Mouse (Mus musculus) lung, postnatal 25 days (tissue): ENCODE results near the gene Abca1.

ENCODE experiments used
- DNase-seq: peaks from one replicate; pipeline ENCODE4 v3.0.0; 2022; ENCODE audit warnings: low spot score

Gene Abca1

DNA sequence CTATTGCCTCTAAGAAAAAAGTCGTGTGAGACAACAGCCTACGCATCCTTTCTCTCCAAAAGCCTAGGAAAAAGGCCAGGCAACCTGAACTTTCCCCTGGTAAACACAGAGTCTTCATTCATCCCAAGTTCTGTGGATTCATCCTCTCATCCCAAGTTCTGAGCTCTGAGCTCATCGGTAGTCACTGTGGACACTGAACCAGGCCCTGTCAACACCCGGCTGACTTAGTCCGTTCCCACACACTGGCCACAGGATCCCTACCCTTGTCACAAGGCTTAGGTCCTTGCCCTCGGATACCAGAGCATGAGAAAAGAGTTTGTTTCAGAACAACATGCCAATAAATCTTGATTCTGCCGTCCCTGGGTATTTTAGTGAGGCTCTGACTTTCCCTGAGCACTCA is 77.2 kb downstream of the Abca1 start:
- DNase-seq: no peak

- DNase-seq: no peak
Measured at GRCm38 (mm10) chr4:53081851-53082250, 77.8 kb downstream of the Abca1 start.

GRCm38 (mm10) chr4:53080290-53080689 is 79.4 kb downstream of the Abca1 start:
- DNase-seq: no peak

- no peak for DNase-seq
Measured at GRCm38 (mm10) chr4:53078793-53079310, 80.8 kb downstream of the Abca1 start.

DNA sequence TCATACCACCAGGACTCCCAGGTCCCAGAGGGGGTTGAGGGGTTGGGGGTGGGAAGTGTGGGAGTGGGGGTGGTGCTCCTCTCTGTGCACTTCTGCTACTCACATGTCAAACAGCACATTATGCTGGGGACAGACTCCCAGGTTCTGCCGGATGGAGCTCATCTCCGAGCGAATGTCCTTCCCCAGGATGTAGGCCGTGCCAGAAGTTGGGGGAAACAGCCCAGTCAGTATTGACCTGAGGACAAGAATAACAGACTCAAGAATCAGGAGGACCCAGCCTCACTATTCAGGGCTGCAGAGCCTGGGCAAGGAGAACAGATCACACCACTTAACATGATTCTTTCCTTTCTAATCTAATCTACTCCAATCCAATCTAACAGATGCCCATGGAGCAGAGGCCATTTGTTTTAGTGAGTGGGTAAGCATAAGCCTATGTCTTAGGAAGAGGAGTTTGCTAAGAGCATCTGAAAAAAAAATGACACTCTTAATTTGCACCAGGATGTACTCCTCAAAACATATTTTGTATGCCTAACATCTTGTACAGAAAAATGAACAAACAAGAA is 82.8 kb downstream of the Abca1 start:
- no peak for DNase-seq

- no peak for DNase-seq
Measured at GRCm38 (mm10) chr4:53073025-53073424, 86.7 kb downstream of the Abca1 start.

DNA sequence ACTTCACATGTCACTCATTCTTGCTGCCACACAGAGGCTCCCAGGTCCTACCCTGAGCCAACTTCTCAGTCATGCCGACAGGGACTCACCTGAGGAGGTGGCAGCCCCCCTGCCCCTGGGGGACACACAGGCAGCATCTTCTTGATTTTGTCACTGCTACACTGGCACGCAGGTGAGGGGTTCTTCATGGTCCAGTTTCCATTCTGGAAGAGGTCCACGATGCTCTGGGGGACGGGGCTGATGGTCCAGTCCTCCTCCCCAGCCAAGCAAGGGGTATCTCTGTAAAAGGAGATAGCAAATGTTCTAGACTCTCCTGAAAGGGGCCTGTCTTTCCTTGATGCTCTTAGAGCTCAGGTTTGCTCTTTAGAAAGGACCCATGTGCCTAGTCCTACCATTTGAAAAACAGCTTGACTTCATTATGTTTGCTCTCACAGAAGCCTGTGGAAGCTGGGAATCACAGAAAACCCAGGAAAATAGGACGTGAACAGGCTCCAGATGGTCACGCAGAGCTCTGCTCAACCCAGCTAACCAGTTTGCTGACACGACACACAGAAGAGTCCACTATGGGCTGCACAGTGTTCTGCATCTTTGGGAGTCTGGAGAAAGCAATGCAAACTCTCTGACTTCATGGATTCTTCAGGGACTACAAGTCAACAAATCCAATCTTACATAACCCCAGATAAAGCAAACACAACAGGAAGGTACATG is 97.2 kb downstream of the Abca1 start:
- DNase-seq: no peak

GRCm38 (mm10) chr4:53046238-53047022 is 113.3 kb downstream of the Abca1 start:
- DNase-seq: no peak

DNA sequence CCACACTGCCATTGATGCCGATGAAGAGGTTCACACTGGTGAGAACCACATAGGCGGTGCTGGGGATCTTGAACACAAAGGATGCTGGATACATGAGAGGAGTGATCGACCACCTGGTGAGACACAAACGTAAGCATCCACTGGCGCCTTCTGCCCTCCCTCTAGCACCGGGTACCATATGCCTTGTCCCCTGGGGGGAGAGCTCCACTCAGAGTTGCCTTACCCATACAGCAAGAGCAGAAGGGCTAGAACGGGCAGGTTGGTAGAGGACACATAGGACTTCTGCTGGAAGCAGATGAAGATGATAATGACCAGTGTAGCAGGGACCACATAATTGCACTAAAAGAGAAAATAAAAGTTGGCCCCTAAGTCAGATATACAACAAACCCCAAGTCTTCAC is 113.9 kb downstream of the Abca1 start:
- no peak for DNase-seq

- no peak for DNase-seq
Measured at GRCm38 (mm10) chr4:53043819-53044218, 115.9 kb downstream of the Abca1 start.

- DNase-seq: peak; percentile 20
Measured at GRCm38 (mm10) chr4:53030326-53030948, 129.3 kb downstream of the Abca1 start.

DNA sequence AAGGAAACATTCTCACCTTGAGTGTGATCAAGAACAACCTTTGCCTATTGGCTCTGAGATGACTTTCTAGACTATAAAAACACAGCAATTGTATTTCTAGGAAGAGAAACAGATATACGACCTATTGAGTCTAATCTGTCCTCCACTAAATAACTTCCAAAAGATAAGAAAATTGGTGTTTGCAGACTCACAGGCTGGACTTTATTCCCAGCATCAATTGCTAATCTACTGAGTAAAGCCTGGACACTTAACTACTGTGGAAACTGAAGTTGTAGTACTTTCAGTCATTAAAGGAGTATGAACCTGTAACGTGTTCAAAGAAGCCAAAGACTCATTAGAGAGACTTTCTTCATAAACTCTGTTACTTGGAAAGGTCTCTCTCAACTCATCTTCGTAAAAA is 131.9 kb downstream of the Abca1 start:
- no peak for DNase-seq

- DNase-seq: no peak
Measured at GRCm38 (mm10) chr4:53024397-53024796, 135.3 kb downstream of the Abca1 start.

GRCm38 (mm10) chr4:53023189-53023925 is 136.3 kb downstream of the Abca1 start:
- no peak for DNase-seq

- DNase-seq: no peak
Measured at GRCm38 (mm10) chr4:53018392-53018791, 141.3 kb downstream of the Abca1 start.

DNA sequence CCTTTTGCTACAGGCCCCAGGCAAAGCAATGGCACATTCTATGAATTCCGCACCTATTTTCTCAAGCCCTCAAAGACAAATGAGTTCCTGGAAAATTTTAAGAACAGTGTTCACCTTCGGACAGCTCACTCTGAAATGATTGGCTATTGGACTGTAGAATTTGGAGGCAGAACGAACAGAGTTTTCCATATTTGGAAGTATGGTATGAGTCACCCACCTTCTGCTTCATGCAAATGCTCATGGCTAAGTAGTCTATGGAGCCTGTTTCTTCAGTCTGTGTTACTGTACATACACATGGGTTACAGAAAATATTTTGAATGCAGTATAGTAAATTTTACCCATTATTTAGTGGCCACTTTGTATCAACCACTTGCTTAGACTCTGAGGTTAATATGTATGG is 144.7 kb downstream of the Abca1 start:
- DNase-seq: no peak

GRCm38 (mm10) chr4:53014421-53014820 is 145.3 kb downstream of the Abca1 start:
- DNase-seq: no peak

DNA sequence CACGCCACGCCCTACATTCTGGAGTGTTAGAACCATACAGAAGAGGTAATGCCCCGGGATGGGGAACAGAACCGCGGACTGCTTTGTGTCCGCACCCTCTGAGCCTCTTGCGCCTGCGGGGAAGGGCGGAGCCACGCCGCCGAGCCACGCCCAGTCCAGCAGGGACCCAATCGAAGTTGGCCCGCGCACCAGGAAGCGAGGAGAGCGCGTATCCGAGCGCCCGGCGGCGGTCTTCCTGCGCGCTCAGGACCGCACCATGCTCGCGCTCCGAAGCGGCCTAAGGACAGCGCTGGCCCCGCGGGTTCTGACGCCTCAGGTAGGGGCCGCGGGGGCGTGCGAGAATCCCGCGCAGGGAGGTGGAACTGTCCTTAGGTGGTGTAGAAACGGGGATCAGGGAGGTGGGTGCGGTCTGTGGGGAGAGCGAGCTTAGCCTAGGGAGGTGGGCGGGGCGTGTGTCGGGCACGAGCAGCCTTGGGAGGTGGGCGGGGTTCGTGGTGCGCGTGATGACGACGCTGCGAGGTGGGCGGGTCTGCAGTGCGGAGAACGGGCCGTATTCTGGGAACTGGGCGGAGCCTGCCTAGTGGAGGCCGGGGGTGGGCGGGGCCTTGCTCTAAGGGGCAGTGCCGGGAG is 147.8 kb downstream of the Abca1 start, which contains the start of gene Nipsnap3b:
TSS of gene Nipsnap3b (plus strand) at position 149 of the 630 bp plus-strand sequence.
- DNase-seq: peak; percentile 96

DNA sequence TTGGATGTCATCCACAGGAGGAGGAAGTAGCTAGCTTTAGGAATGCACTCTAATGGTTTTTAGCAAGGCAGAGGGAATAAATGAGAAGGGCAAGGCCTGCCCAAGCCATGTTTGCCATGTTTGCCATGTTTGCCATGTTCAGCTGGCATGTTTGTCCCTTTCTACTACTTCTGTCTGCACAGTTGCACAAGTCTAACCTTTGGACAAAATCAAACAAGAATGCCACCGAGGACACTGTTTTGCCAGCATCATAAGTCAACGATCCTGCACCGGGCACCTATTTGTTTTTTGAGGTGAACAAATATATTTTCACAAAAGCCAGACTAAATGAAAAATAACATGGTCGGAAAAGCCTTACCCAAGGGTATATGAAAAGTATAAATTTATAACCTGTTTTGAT is 149.8 kb downstream of the Abca1 start:
- DNase-seq: no peak

DNA sequence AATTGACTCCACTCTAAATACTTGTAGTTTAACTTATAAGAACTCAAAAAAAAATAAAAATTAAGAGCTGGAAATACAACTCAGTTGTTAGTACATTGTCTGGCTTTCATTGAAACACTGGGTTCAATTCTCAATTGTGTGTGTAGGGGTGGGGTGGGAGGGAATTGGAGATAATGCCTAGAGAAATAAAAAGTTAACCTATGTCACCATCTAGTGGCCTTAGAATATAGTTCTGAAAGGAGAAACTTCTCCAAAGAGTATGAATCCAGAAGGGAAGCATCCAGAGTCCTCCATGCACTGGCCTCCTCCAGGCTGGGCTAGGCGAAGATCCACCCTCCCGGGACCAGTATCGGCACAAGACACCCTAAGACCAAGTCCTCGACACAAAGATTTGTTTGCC is 150.5 kb downstream of the Abca1 start:
- no peak for DNase-seq

DNA sequence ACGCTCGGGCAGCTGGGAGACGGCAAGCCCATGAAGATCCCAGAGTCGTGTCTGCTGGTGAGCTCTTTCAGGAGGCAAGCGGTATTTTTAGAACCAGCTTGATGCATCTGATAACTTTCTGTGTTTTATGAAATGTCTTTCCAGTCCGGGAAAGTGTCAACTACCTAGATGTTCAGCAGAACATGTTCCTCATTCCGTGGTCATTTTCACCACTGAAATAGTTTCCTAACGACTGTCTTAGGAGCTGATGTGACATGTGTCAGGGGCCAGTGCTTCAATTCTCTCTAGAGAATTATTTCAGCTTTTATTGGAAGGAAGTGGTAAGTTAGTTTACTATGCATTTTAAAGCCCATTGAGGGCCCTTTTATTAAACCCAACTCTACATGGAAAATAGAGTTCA is 159.5 kb downstream of the Abca1 start:
- DNase-seq: no peak
